Mouse (Mus musculus): ENCODE results near the gene Plpp2. TPM values are rescaled to one million over a fixed set of nuclear protein-coding genes. Genes with fewer than 3 reads are reported as not detected.

The Plpp2 gene
- polyA plus RNA-seq, 1 experiment from 2014 or later = 141 TPM

DNA sequence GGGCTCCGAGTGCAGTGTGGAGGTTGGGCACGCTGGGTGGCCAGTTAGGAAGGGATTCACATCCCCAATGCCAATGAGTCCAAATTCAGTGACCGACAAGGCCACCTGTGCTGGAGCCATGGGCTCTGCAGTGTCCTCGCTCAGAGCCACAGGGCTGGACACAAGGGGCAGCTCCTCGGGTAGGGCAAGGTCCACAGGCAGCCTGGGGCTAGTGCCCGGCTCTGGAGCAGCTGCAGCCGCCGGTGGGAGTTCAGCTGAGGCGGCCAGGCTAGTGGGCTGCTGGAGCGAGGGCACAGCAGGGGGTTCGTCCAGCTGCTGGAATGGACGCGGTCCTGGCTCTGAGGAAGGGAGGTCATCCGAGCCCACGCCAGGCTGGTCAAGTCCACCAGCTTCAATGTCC, 7.9 kb upstream of the Plpp2 start:
- ATAC-seq = no peak
- 90% methylated on average over 15 of the region's 15 CpGs for WGBS
- H3K27ac ChIP-seq (ENCODE audit: low read depth, low read length) = no peak overlapping the region

DNA sequence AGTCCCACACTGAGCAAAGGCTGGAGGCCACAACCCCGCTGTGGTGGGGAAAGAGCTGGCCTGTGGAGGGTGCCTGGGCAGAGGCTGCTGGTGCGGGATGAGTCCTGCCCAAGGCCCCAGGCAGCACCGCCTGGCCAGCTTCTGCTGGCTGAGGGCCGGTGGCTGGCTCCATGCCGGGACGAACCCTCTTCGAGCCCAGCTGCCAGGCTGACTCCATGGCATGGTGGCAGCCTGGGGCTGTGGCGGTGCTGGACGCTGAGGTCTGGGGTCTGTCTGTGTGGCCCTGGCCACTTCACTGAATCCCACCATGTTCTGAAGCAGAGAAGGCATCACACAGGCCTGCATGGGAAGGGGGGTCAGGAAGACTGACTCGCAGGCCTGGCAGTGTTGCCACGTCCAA, 7.2 kb upstream of the Plpp2 start:
- 96% methylated on average over 11 of the region's 11 CpGs for WGBS

More for the DNA sequence above, 7.9 kb upstream of the Plpp2 start:
- no peaks in the 10 kb centered on the region for H3K4me1 ChIP-seq (replicated peaks; ENCODE audit: control insufficient read depth, insufficient read depth, low read length)
- H3K4me3 ChIP-seq (ENCODE audit: low read depth, low read length) = no peak overlapping the region
- no peak overlapping the region for H3K9ac ChIP-seq (ENCODE audit: low read depth, low read length)
- H3K36me3 ChIP-seq (ENCODE audit: control insufficient read depth, insufficient read depth) = peaks cover 64% of the 10 kb centered on the region
- no peaks in the 10 kb centered on the region for H3K9me3 ChIP-seq (ENCODE audit: control insufficient read depth)
- no peak overlapping the region for H3K4me2 ChIP-seq (replicated peaks; ENCODE audit: low read depth)
- no peak for TF ChIP-seq CTCF (IDR thresholded peaks at IDR 0.05; ENCODE audit: low read depth)
- no peaks in the 10 kb centered on the region for H3K27me3 ChIP-seq (replicated peaks; ENCODE audit: control insufficient read depth, insufficient read depth, low read length)

GRCm38 (mm10) chr10:79539701-79540495, 6.3 kb upstream of the Plpp2 start:
- no peak overlapping the region for H3K4me3 ChIP-seq (ENCODE audit: low read depth, low read length)
- H3K9ac ChIP-seq (ENCODE audit: low read depth, low read length) = no peak overlapping the region
- H3K36me3 ChIP-seq (ENCODE audit: control insufficient read depth, insufficient read depth) = peaks cover 49% of the 10 kb centered on the region
- H3K4me2 ChIP-seq (replicated peaks; ENCODE audit: low read depth) = no peak overlapping the region
- no peaks in the 10 kb centered on the region for H3K9me3 ChIP-seq (ENCODE audit: control insufficient read depth)
- no peak for TF ChIP-seq CTCF (IDR thresholded peaks at IDR 0.05; ENCODE audit: low read depth)
- H3K4me1 ChIP-seq (replicated peaks; ENCODE audit: control insufficient read depth, insufficient read depth, low read length) = no peaks in the 10 kb centered on the region
- H3K27ac ChIP-seq (ENCODE audit: low read depth, low read length) = no peak overlapping the region; the same call in 1 of the 2 replicates
- no peaks in the 10 kb centered on the region for H3K27me3 ChIP-seq (replicated peaks; ENCODE audit: control insufficient read depth, insufficient read depth, low read length)
- WGBS = 91% methylated on average over 16 of the region's 16 CpGs
- ATAC-seq = no peak

More for the DNA sequence above, 7.2 kb upstream of the Plpp2 start:
- no peak for TF ChIP-seq CTCF (IDR thresholded peaks at IDR 0.05; ENCODE audit: low read depth)
- no peak for ATAC-seq
- H3K9ac ChIP-seq (ENCODE audit: low read depth, low read length) = no peak overlapping the region
- H3K27me3 ChIP-seq (replicated peaks; ENCODE audit: control insufficient read depth, insufficient read depth, low read length) = no peaks in the 10 kb centered on the region
- no peak overlapping the region for H3K4me2 ChIP-seq (replicated peaks; ENCODE audit: low read depth)
- H3K36me3 ChIP-seq (ENCODE audit: control insufficient read depth, insufficient read depth) = peaks cover 56% of the 10 kb centered on the region
- no peak overlapping the region for H3K27ac ChIP-seq (ENCODE audit: low read depth, low read length)
- H3K4me3 ChIP-seq (ENCODE audit: low read depth, low read length) = no peak overlapping the region
- H3K4me1 ChIP-seq (replicated peaks; ENCODE audit: control insufficient read depth, insufficient read depth, low read length) = no peaks in the 10 kb centered on the region
- no peaks in the 10 kb centered on the region for H3K9me3 ChIP-seq (ENCODE audit: control insufficient read depth)

- Histone ChIP-seq H3K4me3 (ENCODE audit: low read depth, low read length) (no peak overlapping the region), H3K27ac (ENCODE audit: low read depth, low read length) (no peak overlapping the region), H3K4me2 (replicated peaks; ENCODE audit: low read depth) (no peak overlapping the region), H3K4me1 (replicated peaks; ENCODE audit: control insufficient read depth, insufficient read depth, low read length) (no peaks in the 10 kb centered on the region), H3K9me3 (ENCODE audit: control insufficient read depth) (no peaks in the 10 kb centered on the region), H3K9ac (ENCODE audit: low read depth, low read length) (no peak overlapping the region), H3K27me3 (replicated peaks; ENCODE audit: control insufficient read depth, insufficient read depth, low read length) (no peaks in the 10 kb centered on the region), H3K36me3 (ENCODE audit: control insufficient read depth, insufficient read depth) (peaks cover 40% of the 10 kb centered on the region)
- no peak for ATAC-seq
- 63% methylated on average over 4 of the region's 4 CpGs for WGBS
- no peak for TF ChIP-seq CTCF (IDR thresholded peaks at IDR 0.05; ENCODE audit: low read depth)
Measured at GRCm38 (mm10) chr10:79538873-79539272, 5.3 kb upstream of the Plpp2 start.

GRCm38 (mm10) chr10:79538323-79538722, 4.7 kb upstream of the Plpp2 start:
- 90% methylated on average over 3 of the region's 3 CpGs for WGBS
- no peaks in the 10 kb centered on the region for H3K27me3 ChIP-seq (replicated peaks; ENCODE audit: control insufficient read depth, insufficient read depth, low read length)
- no peaks in the 10 kb centered on the region for H3K9me3 ChIP-seq (ENCODE audit: control insufficient read depth)
- TF ChIP-seq CTCF (IDR thresholded peaks at IDR 0.05; ENCODE audit: low read depth) = no peak
- H3K4me3 ChIP-seq (ENCODE audit: low read depth, low read length) = no peak overlapping the region
- no peak overlapping the region for H3K9ac ChIP-seq (ENCODE audit: low read depth, low read length)
- ATAC-seq = no peak
- no peaks in the 10 kb centered on the region for H3K4me1 ChIP-seq (replicated peaks; ENCODE audit: control insufficient read depth, insufficient read depth, low read length)
- H3K36me3 ChIP-seq (ENCODE audit: control insufficient read depth, insufficient read depth) = peaks cover 36% of the 10 kb centered on the region
- H3K27ac ChIP-seq (ENCODE audit: low read depth, low read length) = no peak overlapping the region; the same call in 1 of the 2 replicates
- H3K4me2 ChIP-seq (replicated peaks; ENCODE audit: low read depth) = no peak overlapping the region

GRCm38 (mm10) chr10:79537781-79538180, 4.2 kb upstream of the Plpp2 start:
- 88% methylated on average over 2 of the region's 2 CpGs for WGBS
- no peaks in the 10 kb centered on the region for H3K9me3 ChIP-seq (ENCODE audit: control insufficient read depth)
- no peak for TF ChIP-seq CTCF (IDR thresholded peaks at IDR 0.05; ENCODE audit: low read depth)
- no peak overlapping the region for H3K9ac ChIP-seq (ENCODE audit: low read depth, low read length)
- peaks cover 36% of the 10 kb centered on the region for H3K36me3 ChIP-seq (ENCODE audit: control insufficient read depth, insufficient read depth)
- H3K4me3 ChIP-seq (ENCODE audit: low read depth, low read length) = no peak overlapping the region
- H3K27me3 ChIP-seq (replicated peaks; ENCODE audit: control insufficient read depth, insufficient read depth, low read length) = no peaks in the 10 kb centered on the region
- H3K4me2 ChIP-seq (replicated peaks; ENCODE audit: low read depth) = no peak overlapping the region
- no peak overlapping the region for H3K27ac ChIP-seq (ENCODE audit: low read depth, low read length)
- ATAC-seq = no peak
- no peaks in the 10 kb centered on the region for H3K4me1 ChIP-seq (replicated peaks; ENCODE audit: control insufficient read depth, insufficient read depth, low read length)

Measured in intestine, postnatal 0 days (tissue).